Mouse (Mus musculus) stomach, postnatal 0 days (tissue): Measurements from ENCODE around the gene Cdk10. TPM values are rescaled to one million over a fixed set of nuclear protein-coding genes. Genes with fewer than 3 reads are reported as not detected.

Source experiments
- ATAC-seq: fragments of 200-750 bp; cut with Nextera tagmentation; 2 replicates; pipeline ENCODE4 v1.8.0; 2017; ENCODE audit not compliant: low FRiP score, low TSS enrichment
- DNase-seq: peaks from one replicate; pipeline ENCODE4 v3.0.0-alpha.2; 2016; ENCODE audit warnings: low spot score
- H3K27ac ChIP-seq: fragments of 300-500 bp; sonication (generic); replicated peaks from 2 replicates; pipeline ENCODE4 v1.5.1; 2014; ENCODE audit warnings: mild to moderate bottlenecking, control low read depth
- H3K27me3 ChIP-seq: fragments of 300-500 bp; sonication (generic); 2 replicates; pipeline ENCODE4 v1.6.1; 2014; ENCODE audit warnings: low read length; ENCODE audit not compliant: control insufficient read depth, insufficient read depth
- H3K36me3 ChIP-seq: fragments of 300-500 bp; sonication (generic); 2 replicates; pipeline ENCODE4 v1.6.1; 2014; ENCODE audit warnings: low read length, mixed read lengths; ENCODE audit not compliant: control insufficient read depth, insufficient read depth
- H3K4me1 ChIP-seq: fragments of 300-500 bp; sonication (generic); replicated peaks from 2 replicates; pipeline ENCODE4 v1.6.1; 2014; ENCODE audit warnings: antibody characterized with exemption; ENCODE audit not compliant: control insufficient read depth, insufficient read depth
- H3K4me2 ChIP-seq: fragments of 300-500 bp; sonication (generic); replicated peaks from 2 replicates; pipeline ENCODE4 v1.6.1; 2014; ENCODE audit warnings: low read depth, mild to moderate bottlenecking, control low read depth, moderate library complexity
- H3K4me3 ChIP-seq: fragments of 300-500 bp; sonication (generic); 2 replicates; pipeline ENCODE4 v1.5.1; 2014; ENCODE audit warnings: low read depth, low read length, control low read depth
- H3K9ac ChIP-seq: fragments of 300-500 bp; sonication (generic); 2 replicates; pipeline ENCODE4 v1.6.1; 2014; ENCODE audit warnings: mild to moderate bottlenecking, low read length, control low read depth, mixed read lengths
- H3K9me3 ChIP-seq: fragments of 300-500 bp; sonication (generic); 2 replicates; pipeline ENCODE4 v1.6.1; 2016; ENCODE audit warnings: low read length; ENCODE audit not compliant: control insufficient read depth
- CTCF ChIP-seq: IDR thresholded peaks from 2 replicates; pipeline ENCODE4 v1.5.1; 2016; ENCODE audit warnings: antibody characterized with exemption, low read depth, mild to moderate bottlenecking, moderate library complexity
- EP300 ChIP-seq: optimal IDR thresholded peaks from 2 replicates; pipeline ENCODE3; 2016; ENCODE audit warnings: antibody characterized with exemption
- WGBS: fragments of 180-500 bp; shearing (Covaris S2); extraction: QIAGEN DNeasy Blood & Tissue Kit; methylation state at CpG from one replicate; pipeline ENCODE4 v1.1.7; 2014; 5-methylcytosine and 5-hydroxymethylcytosine counted together
- polyA plus RNA-seq: library from polyadenylated mRNA; unstranded; fragments of >200 nt; fragmentation: Nextera tagmentation; extraction: Ambion mirVana; gene quantifications from 2 replicates; pipeline ENCODE4 v1.2.1, GENCODE M21; 2015

Cdk10 gene
- polyA plus RNA-seq, 1 experiment from 2014 or later: 16.7 TPM

GRCm38 (mm10) chr8:123243053-123243452, 18.4 kb downstream of the Cdk10 start:
- no peak for TF ChIP-seq EP300
- TF ChIP-seq CTCF: peak; percentile 45
- no peaks in the 10 kb centered on the region for H3K27me3 ChIP-seq
- no peak overlapping the region for H3K9ac ChIP-seq
- no peak for ATAC-seq
- H3K4me1 ChIP-seq: no peaks in the 10 kb centered on the region
- H3K4me3 ChIP-seq: no peak overlapping the region
- H3K36me3 ChIP-seq: peaks cover 22% of the 10 kb centered on the region
- 68% methylated on average over 11 of the region's 11 CpGs for WGBS
- no peaks in the 10 kb centered on the region for H3K9me3 ChIP-seq
- no peak overlapping the region for H3K4me2 ChIP-seq
- no peak overlapping the region for H3K27ac ChIP-seq
- no peak for DNase-seq

GRCm38 (mm10) chr8:123244382-123244781, 19.7 kb downstream of the Cdk10 start:
- TF ChIP-seq CTCF (no peak), EP300 (no peak)
- Histone ChIP-seq H3K4me1 (no peaks in the 10 kb centered on the region), H3K9me3 (no peaks in the 10 kb centered on the region), H3K27ac (no peak overlapping the region), H3K9ac (no peak overlapping the region), H3K4me3 (no peak overlapping the region), H3K36me3 (peaks cover 22% of the 10 kb centered on the region), H3K4me2 (no peak overlapping the region), H3K27me3 (no peaks in the 10 kb centered on the region)
- 85% methylated on average over 4 of the region's 4 CpGs for WGBS
- ATAC-seq (no peak), DNase-seq (no peak)

GRCm38 (mm10) chr8:123245543-123245942, 20.9 kb downstream of the Cdk10 start:
- 89% methylated on average over 12 of the region's 12 CpGs for WGBS
- no peak overlapping the region for H3K4me2 ChIP-seq
- H3K4me3 ChIP-seq: no peak overlapping the region
- no peak for DNase-seq
- H3K9me3 ChIP-seq: no peaks in the 10 kb centered on the region
- no peaks in the 10 kb centered on the region for H3K4me1 ChIP-seq
- no peaks in the 10 kb centered on the region for H3K27me3 ChIP-seq
- H3K27ac ChIP-seq: no peak overlapping the region
- TF ChIP-seq CTCF (no peak), EP300 (no peak)
- peaks cover 27% of the 10 kb centered on the region for H3K36me3 ChIP-seq
- ATAC-seq: 0 out of 2 replicates have a peak, but pooled peaks have one; percentile 17
- H3K9ac ChIP-seq: no peak overlapping the region

- ATAC-seq (no peak), DNase-seq (no peak)
- H3K27me3 ChIP-seq: no peaks in the 10 kb centered on the region
- H3K4me1 ChIP-seq: no peaks in the 10 kb centered on the region
- peaks cover 29% of the 10 kb centered on the region for H3K36me3 ChIP-seq
- no peak overlapping the region for H3K4me3 ChIP-seq
- WGBS: 98% methylated on average over 6 of the region's 6 CpGs
- H3K4me2 ChIP-seq: no peak overlapping the region
- no peak overlapping the region for H3K9ac ChIP-seq
- no peak overlapping the region for H3K27ac ChIP-seq
- TF ChIP-seq CTCF (no peak), EP300 (no peak)
- no peaks in the 10 kb centered on the region for H3K9me3 ChIP-seq
These were observed 23.1 kb downstream of the Cdk10 start for GRCm38 (mm10) chr8:123247748-123248147.

DNA sequence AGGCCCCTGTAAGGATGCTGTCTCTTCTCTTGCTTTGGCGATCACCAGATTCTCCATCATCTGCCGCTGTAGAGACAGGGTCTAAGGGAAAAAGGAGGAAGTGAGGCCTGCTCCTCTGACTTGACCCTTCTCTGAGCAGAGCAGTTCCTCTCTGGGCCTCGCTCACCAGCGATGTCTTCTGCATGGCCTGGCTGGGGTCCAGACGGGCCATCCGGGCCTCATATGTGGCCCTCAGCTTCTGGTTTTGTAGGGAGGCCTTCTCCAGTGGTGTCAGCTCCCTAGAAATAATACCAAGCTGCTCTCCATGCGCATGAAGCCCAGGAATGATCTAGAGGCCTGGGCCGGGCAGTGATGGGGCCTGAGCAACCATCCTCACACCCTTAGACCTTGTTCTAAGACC, 24.0 kb downstream of the Cdk10 start:
- Histone ChIP-seq H3K27ac (no peak overlapping the region), H3K4me1 (no peaks in the 10 kb centered on the region; the same call in none of the 2 replicates), H3K27me3 (no peaks in the 10 kb centered on the region), H3K36me3 (peaks cover 26% of the 10 kb centered on the region), H3K9me3 (no peaks in the 10 kb centered on the region), H3K9ac (no peak overlapping the region), H3K4me3 (no peak overlapping the region), H3K4me2 (no peak overlapping the region)
- DNase-seq (no peak), ATAC-seq (no peak)
- 91% methylated on average over 8 of the region's 8 CpGs for WGBS
- no peak for TF ChIP-seq CTCF

GRCm38 (mm10) chr8:123250940-123251339, 26.3 kb downstream of the Cdk10 start:
- Histone ChIP-seq H3K9ac (no peak overlapping the region), H3K4me2 (no peak overlapping the region), H3K9me3 (no peaks in the 10 kb centered on the region), H3K36me3 (peaks cover 20% of the 10 kb centered on the region), H3K27ac (no peak overlapping the region), H3K4me1 (no peaks in the 10 kb centered on the region; the same call in none of the 2 replicates), H3K4me3 (no peak overlapping the region), H3K27me3 (no peaks in the 10 kb centered on the region)
- TF ChIP-seq CTCF (no peak), EP300 (no peak)
- no peak for ATAC-seq
- no peak for DNase-seq
- WGBS: 92% methylated on average over 5 of the region's 5 CpGs
